ENCODE assay signal across 8 mouse cellular contexts in the genomic region with DNA sequence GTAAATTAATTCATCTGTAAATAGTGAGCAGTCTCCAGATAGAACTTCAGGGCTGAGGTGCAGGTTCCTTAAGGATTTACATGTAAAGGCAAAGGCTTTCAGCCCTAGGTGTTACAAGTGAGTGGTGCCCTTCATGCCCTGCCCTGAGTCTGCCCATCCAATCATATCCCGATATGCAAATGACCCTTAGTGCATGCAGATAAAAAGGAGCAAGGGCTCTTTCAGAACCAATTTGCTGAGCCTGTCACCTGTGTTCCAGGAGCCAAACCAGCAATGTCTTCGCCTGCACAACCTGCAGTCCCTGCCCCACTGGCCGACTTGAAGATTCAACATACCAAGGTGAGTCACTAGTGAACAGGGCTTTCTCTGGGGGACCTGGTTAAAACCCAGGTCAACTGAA.
DNase-seq lines count a peak whose midpoint lies in the region; ATAC-seq and TF ChIP-seq lines count a peak whose summit lies in the region.

No protein-coding gene starts in this region.

- no peaks in the 10 kb centered on the region for H3K36me3 ChIP-seq in liver, embryonic 12.5 days
- H3K36me3 ChIP-seq in small intestine, adult 2 months (ENCODE audit: control insufficient read depth, insufficient read depth, low read length) = no peaks in the 10 kb centered on the region

- H3K9ac ChIP-seq in liver, embryonic 12.5 days = no peak overlapping the region

- no peaks in the 10 kb centered on the region for H3K27me3 ChIP-seq in liver, embryonic 12.5 days (replicated peaks)
- H3K27me3 ChIP-seq in small intestine, adult 2 months (ENCODE audit: control insufficient read depth, insufficient read depth, low read length) = no peaks in the 10 kb centered on the region

- no peak overlapping the region for H3K4me2 ChIP-seq in liver, embryonic 12.5 days

- TF ChIP-seq POLR2A in small intestine, adult 2 months (IDR thresholded peaks at IDR 0.05; ENCODE audit: low read depth, low read length) = peak; percentile 68; the same call in 1 of the 2 replicates

- no peak for TF ChIP-seq CTCF in small intestine, adult 2 months (IDR thresholded peaks at IDR 0.05; ENCODE audit: extremely low read depth, insufficient read length, insufficient replicate concordance, low read depth, low read length)

- no peak overlapping the region for H3K4me3 ChIP-seq in liver, embryonic 12.5 days
- H3K4me3 ChIP-seq in small intestine, adult 2 months (ENCODE audit: low read depth, low read length) = peak overlapping the region; percentile 40

- no peak overlapping the region for H3K27ac ChIP-seq in liver, embryonic 12.5 days
- peak overlapping the region; percentile 70 for H3K27ac ChIP-seq in small intestine, adult 2 months (ENCODE audit: insufficient read depth, low read depth, low read length)

- intact Hi-C loops in heart, postnatal 25 days (cut with DNase I) = no loop called here
- intact Hi-C loops in heart, postnatal 10 days (cut with DNase I) = no loop called here

- no peaks in the 10 kb centered on the region for H3K4me1 ChIP-seq in liver, embryonic 12.5 days
- H3K4me1 ChIP-seq in small intestine, adult 2 months (ENCODE audit: control insufficient read depth, insufficient read depth, insufficient read length, low read length) = peaks cover 2% of the 10 kb centered on the region; the same call in 1 of the 2 replicates

- peak; percentile 95 for DNase-seq in heart, adult 11 months
- DNase-seq in heart, postnatal 25 days (ENCODE audit: low spot score) = no peak
- peak; percentile 19 to 28 for DNase-seq in heart, postnatal 10 days
- no peak for DNase-seq in layer of hippocampus, adult 9-10 months (ENCODE audit: low spot score)
- DNase-seq in right cerebral cortex, postnatal 14 days = no peak
- no peak for DNase-seq in frontal cortex, adult 2 months (ENCODE audit: extremely low spot score in 1 of 2, low spot score in 1 of 2)

- WGBS in liver, embryonic 12.5 days (ENCODE audit: insufficient replicate concordance) = 42% methylated on average over 3 of the region's 3 CpGs
- WGBS in small intestine, adult 2 months = 15% methylated on average over 3 of the region's 3 CpGs

- peak; percentile 64 for ATAC-seq in liver, embryonic 12.5 days

- H3K9me3 ChIP-seq in liver, embryonic 12.5 days (replicated peaks) = no peaks in the 10 kb centered on the region

Comparison
In these comparisons a context has a peak if more than half of its experiments do, and no peak if none do; other contexts are left out.
1. DNase-seq: peak in heart, adult 11 months (single experiment) and heart, postnatal 10 days (2 of 2); none in heart, postnatal 25 days (single experiment), layer of hippocampus, adult 9-10 months (single experiment), right cerebral cortex, postnatal 14 days (single experiment) and frontal cortex, adult 2 months (0 of 2).